Mouse (Mus musculus) bone marrow macrophage, adult 2 months (primary cell): ENCODE data around the gene Olfr876.

Experiments
- CTCF ChIP-seq: IDR thresholded peaks from 2 replicates; pipeline ENCODE4 v1.5.1; 2012; ENCODE audit warnings: low read depth, mild to moderate bottlenecking, low read length, moderate library complexity
- POLR2A ChIP-seq: IDR thresholded peaks from 2 replicates; pipeline ENCODE4 v1.6.1; 2012; ENCODE audit warnings: mild to moderate bottlenecking, low read depth, low read length, borderline replicate concordance

GRCm38 (mm10) chr9:37833341-37833740, 30.5 kb downstream of the Olfr876 start:
- no peak for TF ChIP-seq POLR2A
- TF ChIP-seq CTCF: no peak
